32 mouse cellular contexts compared by ENCODE assay signal in genomic region chr4:149515706-149516105, GRCm38 (mm10). TPM values are rescaled to one million over a fixed set of nuclear protein-coding genes. Genes with fewer than 3 reads are reported as not detected.
DNase-seq lines count a peak whose midpoint lies in the region; ATAC-seq lines count a peak whose summit lies in the region.
"Had no signal": no experiment of that assay in that cellular context is flagged by ENCODE, and none has a peak within 500 bp of the region (broad histone marks: within the 10 kb centered on the region; RNA-seq: fewer than 3 reads in every experiment).

No protein-coding gene starts in this region.

- no peaks in the 10 kb centered on the region for H3K9me3 ChIP-seq in forebrain, embryonic 10.5 days
- H3K9me3 ChIP-seq: heart, embryonic 12.5 days; heart, embryonic 15.5 days; hindbrain, embryonic 10.5 days; hindbrain, embryonic 13.5 days had no signal

- WGBS in forebrain, embryonic 10.5 days = 91% methylated on average over 5 of the region's 5 CpGs

- no peak for ATAC-seq in CD4-positive, CD25-positive, alpha-beta regulatory T cell, adult 4 months
- ATAC-seq in inflammation-experienced regulatory T-cells, adult 6 months = peak; percentile 38
- ATAC-seq: forebrain, embryonic 14.5 days; forebrain, postnatal 0 days; hindbrain, embryonic 16.5 days had no signal

- H3K4me3 ChIP-seq in forebrain, embryonic 10.5 days = no peak overlapping the region
- H3K4me3 ChIP-seq: gastrocnemius, adult 2 months; heart, embryonic 12.5 days; heart, embryonic 15.5 days; hindbrain, embryonic 10.5 days; hindbrain, embryonic 13.5 days had no signal

- H3K36me3 ChIP-seq in forebrain, embryonic 10.5 days (replicated peaks) = no peaks in the 10 kb centered on the region
- H3K36me3 ChIP-seq: heart, embryonic 12.5 days; heart, embryonic 15.5 days; hindbrain, embryonic 10.5 days; hindbrain, embryonic 13.5 days had no signal

- DNase-seq in CD4-positive, CD25-positive, alpha-beta regulatory T cell, adult 2 months (ENCODE audit: low read depth, low spot score) = peak; percentile 46
- peak; percentile 11 for DNase-seq in thymus, postnatal 25 days
- DNase-seq in thymus, postnatal 4 days = no peak
- DNase-seq in forebrain, embryonic 10.5 days (ENCODE audit: extremely low spot score, low spot score) = no peak
- no peak for DNase-seq in retina, postnatal 1 day
- DNase-seq: adrenal gland, adult 8-10 months; adrenal gland, postnatal 25 days; cerebellum, adult 11-12 months; cerebellum, adult 8-10 months; cerebellum, postnatal 10 days; cerebellum, postnatal 36 days; forebrain, postnatal 0 days; gastrocnemius, adult 2 months; gastrocnemius, postnatal 25 days; heart, adult 18-20 months; heart, postnatal 10 days; heart, postnatal 36 days had no signal

- peaks cover 5% of the 10 kb centered on the region; the same call in 1 of the 2 replicates for H3K27me3 ChIP-seq in forebrain, embryonic 10.5 days (ENCODE audit: poor library complexity, severe bottlenecking)
- H3K27me3 ChIP-seq: heart, embryonic 12.5 days; heart, embryonic 15.5 days; hindbrain, embryonic 13.5 days had no signal

- H3K4me1 ChIP-seq in forebrain, embryonic 10.5 days = peaks cover 45% of the 10 kb centered on the region

- no peak overlapping the region for H3K27ac ChIP-seq in forebrain, embryonic 10.5 days
- H3K27ac ChIP-seq: gastrocnemius, adult 2 months; heart, embryonic 15.5 days; hindbrain, embryonic 10.5 days; hindbrain, embryonic 13.5 days had no signal

RNA-seq across cellular contexts. Expression of gene Ctnnbip1, which starts 2.3 kb away (rescaled TPM):
- under 1 TPM; 0.35 to 0.39 TPM for polyA plus RNA-seq in CD4-positive, CD25-positive, alpha-beta regulatory T cell, adult 4 months (2017; shearing (Covaris generic))
- polyA plus RNA-seq in inflammation-experienced regulatory T-cells, adult 6 months (2017; shearing (Covaris generic)) = 1 to 10 TPM in 2 of 3 experiments, under 1 TPM in 1; 0.59 to 1.4 (median 1.4) TPM
- 53.6 and 59.6 TPM in 2 replicates for polyA plus RNA-seq in forebrain, embryonic 10.5 days (2016; fragmentation: Nextera tagmentation; extraction: Ambion mirVana)

RNA-seq across cellular contexts. Expression of gene Lzic, which starts 30.7 kb away (rescaled TPM):
- 10 to 100 TPM; 29.0 to 43.3 TPM for polyA plus RNA-seq in CD4-positive, CD25-positive, alpha-beta regulatory T cell, adult 4 months (2017; shearing (Covaris generic))
- 10 to 100 TPM; 26.0 to 43.4 (median 28.2) TPM for polyA plus RNA-seq in inflammation-experienced regulatory T-cells, adult 6 months (2017; shearing (Covaris generic))
- polyA plus RNA-seq in forebrain, embryonic 10.5 days (2016; fragmentation: Nextera tagmentation; extraction: Ambion mirVana) = 51.8 and 55.2 TPM in 2 replicates

RNA-seq across cellular contexts. Expression of gene Nmnat1, which starts 30.7 kb away (rescaled TPM):
- 1 to 10 TPM; 7.3 to 8.2 TPM for polyA plus RNA-seq in CD4-positive, CD25-positive, alpha-beta regulatory T cell, adult 4 months (2017; shearing (Covaris generic))
- 1 to 10 TPM; 6.2 to 6.9 (median 6.3) TPM for polyA plus RNA-seq in inflammation-experienced regulatory T-cells, adult 6 months (2017; shearing (Covaris generic))
- polyA plus RNA-seq in forebrain, embryonic 10.5 days (2016; fragmentation: Nextera tagmentation; extraction: Ambion mirVana) = 17.9 and 18.4 TPM in 2 replicates

RNA-seq across cellular contexts. Expression of gene Tmem274, which starts 38.5 kb away (rescaled TPM):
- polyA plus RNA-seq in CD4-positive, CD25-positive, alpha-beta regulatory T cell, adult 4 months (2017; shearing (Covaris generic)) = under 1 TPM in 1 of 2 experiments, not detected in 1; 0.73 TPM
- polyA plus RNA-seq in inflammation-experienced regulatory T-cells, adult 6 months (2017; shearing (Covaris generic)) = under 1 TPM in 1 of 3 experiments, not detected in 2; 0.63 TPM
- polyA plus RNA-seq in forebrain, embryonic 10.5 days (2016; fragmentation: Nextera tagmentation; extraction: Ambion mirVana) = 0.50 and 0.63 TPM in 2 replicates
- polyA plus RNA-seq: brain, embryonic 14.5 days; cortical plate, adult 2 months; embryonic facial prominence, embryonic 11.5 days; embryonic facial prominence, embryonic 14.5 days; forebrain, embryonic 14.5 days; forebrain, postnatal 0 days; frontal cortex, adult 2 months; gonadal fat pad, adult 2 months; hindbrain, embryonic 13.5 days; hindbrain, embryonic 16.5 days; intestine, embryonic 14.5 days had no signal

Comparison
In these comparisons a context has a peak if more than half of its experiments do, and no peak if none do; other contexts are left out.
1. DNase-seq: peak in CD4-positive, CD25-positive, alpha-beta regulatory T cell, adult 2 months (single experiment) and thymus, postnatal 25 days (single experiment); none in thymus, postnatal 4 days (single experiment), forebrain, embryonic 10.5 days (single experiment) and retina, postnatal 1 day (single experiment).
2. RNA of gene Ctnnbip1, which starts 2.3 kb away (polyA plus RNA-seq): 53.6 to 59.6 TPM in forebrain, embryonic 10.5 days; 0.59 to 1.4 TPM in inflammation-experienced regulatory T-cells, adult 6 months and 0.35 to 0.39 TPM in CD4-positive, CD25-positive, alpha-beta regulatory T cell, adult 4 months; every median in the first group is over 10 times any median in the second.